Mouse (Mus musculus): ENCODE measurements at regions not wholly inside any gene's neighbourhood (a gene's known extent, or its start where the extent isn't known, plus 50 kb on each side); places are given as distances from the start of the nearest gene placed in this dataset.

DNA sequence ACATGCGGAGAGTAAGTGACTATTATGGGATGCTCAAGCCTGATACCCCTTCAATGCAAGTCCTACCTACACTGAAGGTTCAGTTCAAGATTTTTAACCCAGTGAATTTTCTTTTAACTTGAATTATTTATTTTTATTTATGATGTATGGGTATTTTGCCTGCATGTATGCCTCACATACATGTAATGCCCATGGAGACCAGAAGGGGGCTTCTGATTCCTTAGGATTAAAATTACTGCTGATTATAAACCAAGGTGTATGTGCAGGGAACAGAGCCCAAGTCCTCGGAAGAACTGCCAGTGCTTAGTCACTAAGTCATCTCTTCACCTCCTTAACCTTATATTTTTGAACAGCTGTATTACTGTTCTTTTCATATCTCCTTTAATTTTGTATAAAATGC is 1431.3 kb downstream of the Gsdmc2 start:
- H3K4me3 ChIP-seq = no peak overlapping the region
- no peak for DNase-seq (ENCODE audit: low spot score)
- H3K4me1 ChIP-seq = 0 out of 2 replicates have a peak, but pooled peaks cover under 1% of the 10 kb centered on the region
- no peaks in the 10 kb centered on the region for H3K27me3 ChIP-seq (ENCODE audit: low read depth, poor library complexity, severe bottlenecking)
- H3K27ac ChIP-seq = no peak overlapping the region
- no peaks in the 10 kb centered on the region for H3K36me3 ChIP-seq
- 88% methylated on average over 2 of the region's 2 CpGs for WGBS
- H3K9me3 ChIP-seq (replicated peaks) = no peaks in the 10 kb centered on the region

DNA sequence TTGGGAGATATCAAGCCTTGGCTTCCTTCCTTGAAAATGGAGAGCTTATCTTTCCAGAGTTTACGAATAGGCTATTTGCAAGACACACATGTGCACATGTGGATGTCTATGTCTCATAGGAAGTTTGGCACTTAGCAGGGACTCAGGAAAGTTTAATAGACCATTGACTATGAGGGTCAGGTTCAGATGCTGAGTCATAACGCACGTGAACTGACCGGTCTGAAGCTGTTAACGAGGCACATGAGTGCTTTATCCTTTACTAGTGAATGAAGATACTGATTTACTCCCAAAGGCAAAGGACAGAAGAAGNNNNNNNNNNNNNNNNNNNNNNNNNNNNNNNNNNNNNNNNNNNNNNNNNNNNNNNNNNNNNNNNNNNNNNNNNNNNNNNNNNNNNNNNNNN is 1442.8 kb downstream of the Gsdmc2 start:
- H3K9me3 ChIP-seq (replicated peaks) = no peaks in the 10 kb centered on the region
- no peaks in the 10 kb centered on the region for H3K27me3 ChIP-seq (ENCODE audit: low read depth, poor library complexity, severe bottlenecking)
- no peak overlapping the region for H3K4me3 ChIP-seq
- no peaks in the 10 kb centered on the region for H3K4me1 ChIP-seq
- DNase-seq (ENCODE audit: low spot score) = no peak
- WGBS = 88% methylated on average over 5 of the region's 5 CpGs
- no peak overlapping the region for H3K27ac ChIP-seq
- H3K36me3 ChIP-seq = no peaks in the 10 kb centered on the region

DNA sequence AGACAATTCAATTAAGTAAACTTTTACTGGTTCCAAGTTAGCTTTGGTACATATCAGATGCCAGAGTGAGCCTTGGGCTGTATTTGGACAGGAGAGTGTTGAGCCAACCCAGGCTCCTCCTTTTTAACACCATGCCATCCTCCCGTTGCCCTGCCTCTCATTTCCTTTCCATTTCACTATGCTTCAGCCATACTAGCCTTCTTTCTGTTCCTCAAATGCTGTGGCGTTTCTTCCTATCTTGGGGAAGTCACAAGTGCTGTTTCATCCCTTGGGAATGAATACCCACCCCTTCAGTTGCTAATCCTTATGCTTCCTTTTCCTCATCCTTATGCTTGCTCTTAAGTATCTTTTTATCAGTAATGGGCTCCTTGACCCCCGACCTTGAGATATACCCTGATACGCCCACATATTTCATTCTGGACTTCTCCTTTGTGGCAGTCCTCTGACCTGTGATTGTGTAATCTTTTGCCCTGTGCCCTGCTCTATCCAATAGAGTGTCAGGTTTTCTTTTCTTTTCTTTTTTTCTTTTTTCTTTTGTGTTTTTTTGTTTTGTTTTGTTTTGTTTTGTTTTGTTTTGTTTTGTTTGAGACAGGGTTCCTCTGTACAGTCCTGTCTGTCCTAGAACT is 1443.9 kb downstream of the Gsdmc2 start:
- no peak for DNase-seq (ENCODE audit: low spot score)
- 76% methylated on average over 4 of the region's 4 CpGs for WGBS
- H3K4me1 ChIP-seq = no peaks in the 10 kb centered on the region
- no peaks in the 10 kb centered on the region for H3K27me3 ChIP-seq (ENCODE audit: low read depth, poor library complexity, severe bottlenecking)
- no peak overlapping the region for H3K4me3 ChIP-seq
- no peaks in the 10 kb centered on the region for H3K9me3 ChIP-seq (replicated peaks)
- no peak overlapping the region for H3K27ac ChIP-seq
- no peaks in the 10 kb centered on the region for H3K36me3 ChIP-seq

DNA sequence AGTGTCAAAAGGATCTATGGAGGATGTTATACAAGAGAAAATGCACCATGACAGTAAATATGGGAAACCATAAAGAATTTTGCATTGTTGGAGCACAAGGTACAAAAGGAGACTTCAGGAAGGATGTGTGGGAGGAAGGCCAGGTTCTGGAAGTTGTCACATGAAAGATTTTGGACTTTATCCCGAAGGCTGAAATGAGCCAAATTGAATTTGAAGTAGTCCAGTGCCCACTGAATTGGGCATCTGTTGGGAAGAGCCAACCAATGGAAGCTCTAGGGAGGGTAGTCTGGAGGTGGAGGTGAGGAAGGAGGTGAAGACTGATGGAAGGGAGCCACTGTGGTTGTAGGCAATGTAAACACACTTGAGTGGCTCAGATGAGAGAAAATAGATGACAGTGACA is 1445.6 kb downstream of the Gsdmc2 start:
- 82% methylated on average over 1 of the region's 1 CpGs for WGBS
- Histone ChIP-seq H3K27ac (no peak overlapping the region), H3K27me3 (ENCODE audit: low read depth, poor library complexity, severe bottlenecking) (no peaks in the 10 kb centered on the region), H3K36me3 (no peaks in the 10 kb centered on the region), H3K4me1 (no peaks in the 10 kb centered on the region), H3K9me3 (replicated peaks) (no peaks in the 10 kb centered on the region), H3K4me3 (no peak overlapping the region)
- no peak for DNase-seq (ENCODE audit: low spot score)

DNA sequence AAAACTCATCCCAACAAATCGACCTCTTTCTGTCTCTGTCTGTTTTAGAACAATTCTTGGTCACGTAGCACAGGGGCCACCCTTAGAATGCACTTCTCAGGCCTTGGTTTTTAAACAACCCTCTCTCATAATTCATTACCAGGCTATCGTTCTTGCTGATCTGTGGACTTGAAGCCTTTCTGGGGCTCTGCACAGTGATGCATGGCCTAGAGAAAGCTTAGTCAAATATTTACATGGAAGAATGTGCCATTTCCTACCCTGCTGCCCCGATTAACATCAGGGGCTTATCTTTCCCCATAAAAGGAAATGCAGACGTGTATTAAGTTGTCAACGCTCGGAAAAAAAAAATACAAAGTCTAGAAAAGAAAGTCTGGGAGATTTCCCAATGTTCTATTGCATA is 1448.0 kb downstream of the Gsdmc2 start:
- Histone ChIP-seq H3K4me1 (no peaks in the 10 kb centered on the region), H3K27me3 (ENCODE audit: low read depth, poor library complexity, severe bottlenecking) (no peaks in the 10 kb centered on the region), H3K27ac (no peak overlapping the region), H3K9me3 (replicated peaks) (no peaks in the 10 kb centered on the region), H3K36me3 (no peaks in the 10 kb centered on the region), H3K4me3 (no peak overlapping the region)
- no peak for DNase-seq (ENCODE audit: low spot score)
- 85% methylated on average over 7 of the region's 7 CpGs for WGBS

DNA sequence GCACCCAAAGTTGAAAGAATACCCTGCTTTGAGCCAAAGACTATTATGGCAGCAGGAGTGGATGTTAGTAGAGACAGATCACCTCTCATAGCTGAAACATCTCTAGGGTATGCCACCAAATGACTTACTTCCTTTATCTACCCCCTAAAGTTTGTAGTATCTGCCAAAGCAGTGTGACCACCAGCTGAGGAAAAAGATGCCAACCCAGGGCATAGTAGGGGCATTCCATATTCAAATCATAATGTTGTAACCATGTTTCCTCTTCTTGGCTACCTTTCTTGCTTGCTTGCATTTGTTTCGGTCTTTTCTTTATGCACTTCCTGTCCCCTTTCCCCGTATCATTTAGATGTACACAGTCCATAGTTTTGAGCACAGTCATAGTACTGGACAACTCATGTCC is 1449.6 kb downstream of the Gsdmc2 start:
- Histone ChIP-seq H3K9me3 (replicated peaks) (no peaks in the 10 kb centered on the region), H3K27me3 (ENCODE audit: low read depth, poor library complexity, severe bottlenecking) (no peaks in the 10 kb centered on the region), H3K27ac (no peak overlapping the region), H3K4me3 (no peak overlapping the region), H3K4me1 (no peaks in the 10 kb centered on the region), H3K36me3 (no peaks in the 10 kb centered on the region)
- 93% methylated on average over 2 of the region's 2 CpGs for WGBS
- DNase-seq (ENCODE audit: low spot score) = no peak

DNA sequence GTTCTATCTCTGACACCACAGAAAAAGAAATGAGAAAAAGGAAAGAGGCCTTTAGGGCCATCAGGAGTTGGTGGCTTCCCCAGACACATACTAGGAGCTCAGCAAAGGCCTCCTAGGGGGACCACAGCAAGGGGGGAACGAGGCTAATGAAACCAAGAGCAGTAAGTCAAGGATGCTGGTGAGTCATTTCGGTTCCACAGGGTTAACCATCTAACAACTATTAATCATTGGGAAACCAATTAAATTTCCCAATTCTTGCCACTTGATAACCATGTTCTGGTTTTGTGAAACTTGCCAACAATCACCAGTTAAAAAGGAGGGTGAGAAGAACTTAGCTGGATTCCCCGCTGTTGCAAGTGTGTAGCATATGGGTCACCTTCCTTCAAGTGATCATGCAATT is 1451.6 kb downstream of the Gsdmc2 start:
- no peak overlapping the region for H3K27ac ChIP-seq
- DNase-seq (ENCODE audit: low spot score) = no peak
- no peak overlapping the region for H3K4me3 ChIP-seq
- H3K4me1 ChIP-seq = no peaks in the 10 kb centered on the region
- 89% methylated on average over 3 of the region's 3 CpGs for WGBS
- no peaks in the 10 kb centered on the region for H3K9me3 ChIP-seq (replicated peaks)
- no peaks in the 10 kb centered on the region for H3K27me3 ChIP-seq (ENCODE audit: low read depth, poor library complexity, severe bottlenecking)
- H3K36me3 ChIP-seq = no peaks in the 10 kb centered on the region

DNA sequence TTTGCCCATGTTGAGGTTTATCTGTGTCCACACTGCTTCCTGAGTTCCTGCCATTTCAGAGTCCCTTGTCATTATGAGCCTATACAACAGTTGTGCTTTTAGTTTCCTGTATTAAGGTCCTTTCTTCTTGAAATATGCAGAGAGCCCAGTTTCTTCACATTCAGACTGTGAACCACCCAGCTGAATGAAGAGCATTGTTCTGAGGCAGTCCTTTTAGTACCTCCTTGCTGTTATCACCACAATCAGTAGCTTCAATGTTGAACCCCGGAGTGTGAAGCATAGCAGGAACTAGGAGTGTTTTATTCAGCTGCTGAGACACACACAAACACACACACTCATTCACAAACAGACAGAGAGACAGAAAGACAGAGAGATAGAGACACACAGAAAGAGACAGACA is 1452.1 kb downstream of the Gsdmc2 start:
- no peaks in the 10 kb centered on the region for H3K9me3 ChIP-seq (replicated peaks)
- no peaks in the 10 kb centered on the region for H3K36me3 ChIP-seq
- H3K4me3 ChIP-seq = no peak overlapping the region
- no peaks in the 10 kb centered on the region for H3K27me3 ChIP-seq (ENCODE audit: low read depth, poor library complexity, severe bottlenecking)
- no peak overlapping the region for H3K27ac ChIP-seq
- 88% methylated on average over 1 of the region's 1 CpGs for WGBS
- H3K4me1 ChIP-seq = no peaks in the 10 kb centered on the region
- no peak for DNase-seq (ENCODE audit: low spot score)

DNA sequence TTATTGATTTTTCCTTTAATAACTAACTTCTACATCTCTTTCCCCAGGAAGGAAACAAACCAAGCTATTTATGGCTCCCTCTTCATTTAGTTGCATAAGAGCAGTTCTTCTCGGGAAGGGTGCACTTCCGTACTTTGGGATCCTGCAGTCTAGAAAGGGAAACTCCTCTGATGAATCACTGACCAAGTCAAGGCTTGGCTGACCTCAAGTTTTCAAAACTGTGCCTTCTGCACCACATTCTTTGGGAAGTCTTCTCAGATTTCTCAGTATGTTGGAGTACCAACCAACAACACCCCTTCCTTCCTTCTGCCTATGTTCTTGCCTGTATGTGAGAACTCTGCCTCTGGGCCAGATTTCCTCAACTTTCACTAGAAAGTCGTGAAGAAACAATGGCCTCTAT is 1452.6 kb downstream of the Gsdmc2 start:
- Histone ChIP-seq H3K27ac (no peak overlapping the region), H3K36me3 (no peaks in the 10 kb centered on the region), H3K4me3 (no peak overlapping the region), H3K27me3 (ENCODE audit: low read depth, poor library complexity, severe bottlenecking) (no peaks in the 10 kb centered on the region), H3K9me3 (replicated peaks) (no peaks in the 10 kb centered on the region), H3K4me1 (no peaks in the 10 kb centered on the region)
- 85% methylated on average over 3 of the region's 3 CpGs for WGBS
- no peak for DNase-seq (ENCODE audit: low spot score)

DNA sequence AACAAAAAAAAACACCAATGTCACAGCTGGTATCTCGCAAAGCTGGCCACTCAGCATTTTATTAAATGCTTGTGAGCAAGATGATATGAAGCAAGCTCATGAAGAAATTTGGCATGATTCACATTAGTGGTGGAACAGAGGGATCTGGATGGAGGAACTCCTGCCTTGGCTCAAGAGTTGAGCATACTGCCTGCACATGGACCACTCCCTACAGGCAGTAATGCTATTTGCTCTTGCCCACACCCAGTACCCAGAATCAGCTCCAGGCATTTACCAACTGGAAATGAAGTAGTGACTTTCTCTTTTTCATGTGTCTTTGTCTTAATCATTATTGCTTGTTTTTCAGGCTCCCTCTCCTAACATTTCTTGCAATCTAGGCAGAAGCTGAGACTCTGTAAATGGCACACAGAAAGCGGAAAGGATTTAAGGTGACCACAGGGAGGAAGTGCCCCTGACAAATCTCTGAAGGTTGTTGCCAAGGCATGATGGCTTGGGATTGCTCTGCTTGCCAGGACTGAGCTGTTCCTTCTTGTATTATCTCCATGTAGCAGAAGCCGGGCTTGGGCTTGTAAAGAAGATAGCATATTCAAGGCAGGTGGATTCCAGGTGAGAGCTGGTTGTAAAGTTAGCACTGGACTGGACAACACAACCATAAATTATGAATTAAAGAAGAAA is 1455.4 kb downstream of the Gsdmc2 start:
- Histone ChIP-seq H3K27me3 (ENCODE audit: low read depth, poor library complexity, severe bottlenecking) (no peaks in the 10 kb centered on the region), H3K9me3 (replicated peaks) (no peaks in the 10 kb centered on the region), H3K36me3 (no peaks in the 10 kb centered on the region), H3K4me3 (no peak overlapping the region), H3K27ac (no peak overlapping the region), H3K4me1 (no peaks in the 10 kb centered on the region)
- no peak for DNase-seq (ENCODE audit: low spot score)
- 89% methylated on average over 3 of the region's 3 CpGs for WGBS

DNA sequence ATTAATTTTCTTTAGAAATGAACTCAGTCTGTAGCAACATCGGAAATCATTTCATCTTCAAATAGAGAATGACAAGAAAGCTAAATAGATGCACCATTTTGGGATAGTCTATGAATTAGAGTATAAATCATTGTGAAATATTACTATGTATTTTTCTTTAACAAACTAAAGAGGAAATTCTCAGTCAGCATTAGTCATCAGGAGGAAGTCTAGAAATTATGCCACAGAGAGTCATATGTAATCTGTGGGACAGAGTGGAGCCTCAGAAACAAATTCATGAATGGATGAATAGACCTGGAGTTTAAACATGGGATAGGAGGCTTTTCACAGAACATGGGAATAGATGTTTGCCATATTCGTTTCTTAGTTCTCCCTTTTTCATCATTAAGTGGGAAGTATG is 1459.4 kb upstream of the A1bg start:
- Histone ChIP-seq H3K4me3 (no peak overlapping the region), H3K36me3 (no peaks in the 10 kb centered on the region), H3K27me3 (ENCODE audit: low read depth, poor library complexity, severe bottlenecking) (no peaks in the 10 kb centered on the region), H3K4me1 (no peaks in the 10 kb centered on the region), H3K9me3 (replicated peaks) (no peaks in the 10 kb centered on the region), H3K27ac (no peak overlapping the region)
- WGBS = 85% methylated on average over 2 of the region's 2 CpGs
- no peak for DNase-seq (ENCODE audit: low spot score)

DNA sequence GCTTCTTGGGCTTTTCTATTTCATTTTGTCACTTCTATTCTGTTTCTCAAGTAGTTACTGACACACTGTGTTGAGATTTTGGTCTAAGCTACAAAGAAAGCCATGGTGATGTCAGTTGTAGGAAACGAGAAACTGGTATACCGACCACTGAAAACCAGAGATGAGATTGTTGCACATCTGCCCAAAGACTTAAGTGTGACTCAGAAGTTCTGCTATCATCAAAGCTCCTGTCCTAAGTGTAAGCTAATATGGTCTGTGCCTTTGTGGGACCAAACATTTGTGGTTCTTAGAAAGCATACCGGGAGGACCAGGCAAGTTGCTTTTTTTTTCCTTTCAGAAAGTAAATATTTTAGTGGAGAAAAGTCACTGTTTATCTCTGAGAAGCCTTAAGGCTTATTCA is 1451.8 kb upstream of the A1bg start:
- WGBS = 89% methylated on average over 3 of the region's 3 CpGs

DNA sequence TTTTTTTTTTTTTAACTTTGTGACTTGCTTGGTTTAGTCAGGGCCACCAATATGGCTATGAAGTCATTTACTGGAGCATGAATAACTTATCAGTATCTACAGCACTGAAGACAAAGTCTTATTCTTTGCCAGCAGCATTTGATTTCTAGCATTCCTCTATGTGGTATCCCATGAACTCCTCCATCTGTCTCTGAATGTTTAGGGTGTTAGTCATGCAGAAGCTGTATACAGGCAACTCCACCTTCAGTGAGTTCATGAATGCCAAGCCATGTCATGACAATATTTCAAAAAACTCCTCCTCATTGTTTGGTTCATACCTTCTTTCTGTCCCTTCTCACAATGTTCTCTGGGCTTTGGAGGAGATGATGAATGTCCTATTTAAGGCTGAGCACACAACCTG is 1438.4 kb upstream of the A1bg start:
- Histone ChIP-seq H3K4me1 (no peaks in the 10 kb centered on the region), H3K27me3 (ENCODE audit: low read depth, poor library complexity, severe bottlenecking) (no peaks in the 10 kb centered on the region), H3K9me3 (replicated peaks) (no peaks in the 10 kb centered on the region), H3K27ac (no peak overlapping the region), H3K36me3 (no peaks in the 10 kb centered on the region), H3K4me3 (no peak overlapping the region)
- DNase-seq (ENCODE audit: low spot score) = no peak

More for the DNA sequence above, 1451.8 kb upstream of the A1bg start:
- Histone ChIP-seq H3K27me3 (ENCODE audit: low read depth, poor library complexity, severe bottlenecking) (no peaks in the 10 kb centered on the region), H3K36me3 (no peaks in the 10 kb centered on the region), H3K27ac (no peak overlapping the region), H3K4me3 (no peak overlapping the region), H3K9me3 (replicated peaks) (no peaks in the 10 kb centered on the region), H3K4me1 (no peaks in the 10 kb centered on the region)
- DNase-seq (ENCODE audit: low spot score) = no peak

Data from limb, embryonic 10.5 days (tissue).